Mouse (Mus musculus) myocyte (in vitro differentiated cells): ENCODE results near the gene Mphosph6.

Experiments used
- MYOD1 ChIP-seq, 3 experiments: IDR thresholded peaks; one replicate each; pipeline ENCODE4 v1.6.1; 2011; ENCODE audit warnings: control low read depth in 2 of 3, low read depth in 2 of 3, mild to moderate bottlenecking in 2 of 3, moderate library complexity in 1 of 3; ENCODE audit not compliant: insufficient read length in 2 of 3, control insufficient read depth in 1 of 3
- POLR2A ChIP-seq: IDR thresholded peaks from one replicate; pipeline ENCODE4 v1.6.1; 2011; ENCODE audit warnings: low read depth, mild to moderate bottlenecking, control low read depth, moderate library complexity; ENCODE audit not compliant: insufficient read length
- TCF3 ChIP-seq: IDR thresholded peaks from one replicate; pipeline ENCODE4 v1.6.1; 2011; ENCODE audit warnings: low read depth, control low read depth; ENCODE audit not compliant: insufficient read length
- USF1 ChIP-seq: IDR thresholded peaks from one replicate; pipeline ENCODE4 v1.6.1; 2011; ENCODE audit warnings: low read depth, mild to moderate bottlenecking, control low read depth, moderate library complexity

- TF ChIP-seq POLR2A (no peak), USF1 (no peak), MYOD1 (IDR thresholded peaks at IDR 0.05; ENCODE audit: control insufficient read depth in 1 of 3, insufficient read length in 2 of 3, low read depth in 2 of 3) (no peak), TCF3 (no peak)
Measured at GRCm38 (mm10) chr8:117779344-117779743, 22.4 kb downstream of the Mphosph6 start.
